Mouse (Mus musculus) embryonic fibroblast, embryonic 13.5 days (primary cell): Measurements from ENCODE around the gene Fryl. TPM values are rescaled to one million over a fixed set of nuclear protein-coding genes. Genes with fewer than 3 reads are reported as not detected.

Source experiments
- H3K27ac ChIP-seq: 2 replicates; pipeline ENCODE4 v1.5.1; 2012; ENCODE audit warnings: low read length, control low read depth, inconsistent platforms; ENCODE audit not compliant: insufficient read depth
- H3K4me1 ChIP-seq: 2 replicates; pipeline ENCODE4 v1.6.1; 2011; ENCODE audit warnings: low read length; ENCODE audit not compliant: control insufficient read depth, insufficient read depth
- H3K4me3 ChIP-seq: 2 replicates; pipeline ENCODE4 v1.5.1; 2011; ENCODE audit warnings: mild to moderate bottlenecking, control low read depth, low read length; ENCODE audit not compliant: insufficient read depth
- CTCF ChIP-seq: IDR thresholded peaks from 2 replicates; pipeline ENCODE4 v1.5.1; 2011; ENCODE audit warnings: mild to moderate bottlenecking, control low read depth, low read length, moderate library complexity, borderline replicate concordance; ENCODE audit not compliant: insufficient read depth
- POLR2A ChIP-seq: IDR thresholded peaks from 2 replicates; pipeline ENCODE4 v1.6.1; 2011; ENCODE audit warnings: low read depth, mild to moderate bottlenecking, control low read depth, low read length, moderate library complexity
- polyA plus RNA-seq: library from polyadenylated mRNA; stranded (reverse); fragments of >200 nt; gene quantifications from 2 replicates; pipeline ENCODE4 v1.2.4, GENCODE M21; 2011; ENCODE audit warnings: low read depth; ENCODE audit not compliant: missing spikeins, insufficient read length

Fryl gene
- polyA plus RNA-seq, 1 experiment, result 59.2 TPM

- no peaks in the 10 kb centered on the region for H3K4me1 ChIP-seq
- H3K27ac ChIP-seq, result no peak overlapping the region
- TF ChIP-seq POLR2A, result no peak
- no peak for TF ChIP-seq CTCF
- no peak overlapping the region for H3K4me3 ChIP-seq
Measured at GRCm38 (mm10) chr5:73241332-73241731, 15.1 kb downstream of the Fryl start.

GRCm38 (mm10) chr5:73240391-73240790 is 16.0 kb downstream of the Fryl start:
- Histone ChIP-seq H3K4me1 (0 out of 2 replicates have a peak, but pooled peaks cover under 1% of the 10 kb centered on the region), H3K4me3 (no peak overlapping the region), H3K27ac (no peak overlapping the region)
- TF ChIP-seq CTCF (no peak), POLR2A (no peak)

GRCm38 (mm10) chr5:73236894-73237334 is 19.5 kb downstream of the Fryl start:
- H3K27ac ChIP-seq, result no peak overlapping the region
- H3K4me3 ChIP-seq, result no peak overlapping the region
- peaks cover 7% of the 10 kb centered on the region; the same call in 1 of the 2 replicates for H3K4me1 ChIP-seq
- no peak for TF ChIP-seq POLR2A
- no peak for TF ChIP-seq CTCF

GRCm38 (mm10) chr5:73235201-73235600 is 21.2 kb downstream of the Fryl start:
- Histone ChIP-seq H3K4me3 (no peak overlapping the region), H3K4me1 (peaks cover 7% of the 10 kb centered on the region; the same call in 1 of the 2 replicates), H3K27ac (no peak overlapping the region)
- TF ChIP-seq POLR2A (no peak), CTCF (no peak)

- Histone ChIP-seq H3K4me3 (no peak overlapping the region), H3K27ac (no peak overlapping the region), H3K4me1 (peaks cover 10% of the 10 kb centered on the region; the same call in 1 of the 2 replicates)
- no peak for TF ChIP-seq CTCF
- TF ChIP-seq POLR2A, result no peak
Measured at GRCm38 (mm10) chr5:73233018-73233881, 23.2 kb downstream of the Fryl start.

GRCm38 (mm10) chr5:73232267-73232666 is 24.2 kb downstream of the Fryl start:
- H3K4me1 ChIP-seq, result peaks cover 10% of the 10 kb centered on the region; the same call in 1 of the 2 replicates
- no peak overlapping the region for H3K27ac ChIP-seq

GRCm38 (mm10) chr5:73231835-73232234 is 24.6 kb downstream of the Fryl start:
- TF ChIP-seq CTCF (no peak), POLR2A (no peak)
- no peak overlapping the region for H3K4me3 ChIP-seq
- peaks cover 10% of the 10 kb centered on the region; the same call in 1 of the 2 replicates for H3K4me1 ChIP-seq
- no peak overlapping the region for H3K27ac ChIP-seq

More at GRCm38 (mm10) chr5:73232267-73232666, 24.2 kb downstream of the Fryl start:
- H3K4me3 ChIP-seq, result no peak overlapping the region
- TF ChIP-seq POLR2A (no peak), CTCF (no peak)

GRCm38 (mm10) chr5:73230171-73230570 is 26.2 kb downstream of the Fryl start:
- no peak overlapping the region for H3K4me3 ChIP-seq
- peaks cover 6% of the 10 kb centered on the region; the same call in 1 of the 2 replicates for H3K4me1 ChIP-seq
- H3K27ac ChIP-seq, result no peak overlapping the region
- no peak for TF ChIP-seq CTCF
- TF ChIP-seq POLR2A, result no peak

GRCm38 (mm10) chr5:73229467-73229866 is 27.0 kb downstream of the Fryl start:
- peaks cover 5% of the 10 kb centered on the region; the same call in 1 of the 2 replicates for H3K4me1 ChIP-seq
- no peak overlapping the region for H3K27ac ChIP-seq
- no peak for TF ChIP-seq POLR2A
- TF ChIP-seq CTCF, result no peak
- H3K4me3 ChIP-seq, result no peak overlapping the region

- peaks cover 5% of the 10 kb centered on the region; the same call in 1 of the 2 replicates for H3K4me1 ChIP-seq
- TF ChIP-seq CTCF, result no peak
- no peak overlapping the region for H3K4me3 ChIP-seq
- no peak overlapping the region for H3K27ac ChIP-seq
Measured at GRCm38 (mm10) chr5:73228291-73229049, 27.9 kb downstream of the Fryl start.
